Mouse (Mus musculus) urinary bladder, postnatal 4 days (tissue): ENCODE results near the gene Spata17.

Source experiments
- DNase-seq, 2 experiments: peaks; one replicate each; pipeline ENCODE4 v3.0.0; 2021 to 2022; ENCODE audit warnings: low spot score in 2 of 2

Spata17 gene

DNA sequence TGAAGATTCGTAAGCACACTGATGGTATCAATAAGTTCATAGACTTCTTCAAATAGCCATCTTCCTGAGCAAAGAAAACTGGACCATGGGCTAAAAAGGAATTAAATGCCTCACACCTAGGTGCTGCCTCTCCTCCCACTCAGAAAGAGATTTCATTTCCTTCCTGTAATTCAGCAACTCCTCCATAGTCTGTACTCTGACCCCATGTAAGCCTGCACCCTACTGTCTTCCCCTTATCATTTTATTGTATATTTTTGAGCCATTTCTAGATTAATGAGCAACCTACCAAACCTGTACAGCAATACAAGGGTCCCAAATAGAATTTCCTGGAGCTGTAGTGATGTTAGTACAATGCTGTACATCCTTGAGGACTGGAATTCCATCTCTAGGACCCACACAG, 211.0 kb downstream of the Spata17 start:
- DNase-seq, result no peak

DNA sequence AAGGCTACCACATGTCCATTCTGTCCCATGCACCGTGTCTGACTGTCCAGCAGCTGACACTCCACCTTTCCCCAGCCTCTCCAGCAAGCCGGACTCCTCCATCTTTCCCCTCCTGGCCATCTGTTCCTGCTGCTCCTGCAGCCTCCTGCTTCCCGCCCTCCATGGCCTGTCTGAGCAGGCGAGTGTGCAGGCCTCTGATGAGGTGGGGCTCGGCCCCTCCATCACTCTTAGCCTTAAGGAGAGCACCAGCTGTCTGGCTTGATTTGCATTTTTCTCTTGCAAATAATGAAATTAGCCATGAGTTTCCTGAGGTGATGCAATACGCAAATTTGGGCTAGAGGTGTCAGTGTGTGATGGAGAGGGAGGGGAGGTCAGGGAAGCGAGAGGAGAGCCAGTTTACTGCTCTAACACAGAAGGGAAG, 211.8 kb downstream of the Spata17 start:
- DNase-seq, result no peak

DNA sequence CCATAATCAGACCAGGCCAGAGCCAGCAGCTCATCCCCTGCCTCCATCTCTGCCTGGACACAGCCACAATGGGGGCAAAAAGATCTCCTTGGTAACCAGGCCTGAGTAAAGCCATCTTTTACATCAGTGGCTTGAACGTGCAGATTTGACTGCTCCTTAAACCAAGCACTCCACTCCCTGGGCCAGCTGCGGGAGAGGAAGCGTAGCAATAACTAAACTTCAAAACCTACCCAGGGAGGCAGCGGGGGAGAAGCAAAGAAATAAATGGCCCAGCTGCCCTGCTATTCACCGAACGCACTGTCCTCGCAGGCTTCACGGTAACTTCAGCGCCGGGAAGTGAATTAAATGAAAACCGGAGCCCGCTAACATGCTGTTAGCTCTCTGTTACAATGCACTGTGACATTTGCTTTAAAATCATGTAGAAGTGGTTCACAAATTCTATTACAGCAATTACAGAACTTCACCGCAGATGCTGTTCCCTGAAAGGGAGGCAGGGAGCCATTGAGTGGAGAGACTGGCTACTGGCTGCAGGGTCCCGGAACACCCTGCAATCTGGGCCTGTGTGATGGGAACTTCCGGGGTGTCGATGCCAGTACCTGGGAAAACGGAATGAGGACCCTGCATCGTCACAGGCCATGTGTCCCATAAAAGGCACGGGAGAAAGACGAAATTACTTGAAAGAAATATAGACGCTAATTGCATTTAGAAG, 217.5 kb downstream of the Spata17 start:
- no peak for DNase-seq
